Mouse (Mus musculus) frontal cortex, postnatal 36 days (tissue): ENCODE results near the gene Taar1.

ENCODE experiments used
- DNase-seq, 2 experiments: peaks; one replicate each; pipeline ENCODE4 v3.0.0; 2022; ENCODE audit warnings: low spot score in 2 of 2

Taar1 gene

GRCm38 (mm10) chr10:23920056-23920455, at the start of gene Taar1:
Gene Taar1, plus strand, starts transcription at chr10:23920356.
- DNase-seq, result no peak

- DNase-seq, result no peak
Observed at GRCm38 (mm10) chr10:23880695-23881094, 39.5 kb upstream of the Taar1 start.

- DNase-seq, result no peak
Observed at GRCm38 (mm10) chr10:23884910-23885309, 35.2 kb upstream of the Taar1 start.

GRCm38 (mm10) chr10:23886060-23886459, 34.1 kb upstream of the Taar1 start:
- DNase-seq, result no peak

GRCm38 (mm10) chr10:23892987-23893386, 27.2 kb upstream of the Taar1 start:
- DNase-seq, result no peak

- DNase-seq, result no peak
Observed at GRCm38 (mm10) chr10:23894601-23895349, 25.4 kb upstream of the Taar1 start, which contains the start of gene Vnn1. Gene Vnn1, plus strand, starts transcription at chr10:23894688.

- no peak for DNase-seq
Observed at GRCm38 (mm10) chr10:23895376-23895775, 24.8 kb upstream of the Taar1 start.

GRCm38 (mm10) chr10:23901119-23901518, 19.0 kb upstream of the Taar1 start:
- DNase-seq, result no peak

- DNase-seq, result no peak
Observed at GRCm38 (mm10) chr10:23905661-23906060, 14.5 kb upstream of the Taar1 start.

- DNase-seq, result no peak
Observed at GRCm38 (mm10) chr10:23922468-23922867, 2.3 kb downstream of the Taar1 start.

GRCm38 (mm10) chr10:23923941-23924340, 3.8 kb downstream of the Taar1 start:
- no peak for DNase-seq

- DNase-seq, result no peak
Observed at GRCm38 (mm10) chr10:23937613-23938012, 17.5 kb downstream of the Taar1 start.

- DNase-seq, result no peak
Observed at GRCm38 (mm10) chr10:23938312-23938711, 18.2 kb downstream of the Taar1 start, which contains the start of gene Taar2. Gene Taar2, plus strand, starts transcription at chr10:23938572.

- no peak for DNase-seq
Observed at GRCm38 (mm10) chr10:23942465-23942864, 22.3 kb downstream of the Taar1 start.

- no peak for DNase-seq
Observed at GRCm38 (mm10) chr10:23948026-23948425, 27.9 kb downstream of the Taar1 start.

GRCm38 (mm10) chr10:23949508-23950005, 29.4 kb downstream of the Taar1 start, which contains the start of gene Taar3:
Gene Taar3, plus strand, starts transcription at chr10:23949558.
- peak; percentile 8 to 11 for DNase-seq

- no peak for DNase-seq
Observed at GRCm38 (mm10) chr10:23951714-23952113, 31.6 kb downstream of the Taar1 start.

- DNase-seq, result no peak
Observed at GRCm38 (mm10) chr10:23959071-23959470, 38.9 kb downstream of the Taar1 start.

- no peak for DNase-seq
Observed at GRCm38 (mm10) chr10:23960444-23960915, 40.3 kb downstream of the Taar1 start, which contains the start of gene Taar4. Gene Taar4, plus strand, starts transcription at chr10:23960494.

- no peak for DNase-seq
Observed at GRCm38 (mm10) chr10:23963444-23963843, 43.3 kb downstream of the Taar1 start.

- no peak for DNase-seq
Observed at GRCm38 (mm10) chr10:23964921-23965610, 44.9 kb downstream of the Taar1 start.

- DNase-seq, result no peak
Observed at GRCm38 (mm10) chr10:23970656-23971165, 50.6 kb downstream of the Taar1 start, which contains the start of gene Taar5. Gene Taar5, plus strand, starts transcription at chr10:23970706.
